Mouse (Mus musculus) small intestine, adult 2 months (tissue): Measurements from ENCODE around the gene Ooep.

Experiments
- CTCF ChIP-seq: fragments of 200-500 bp; IDR thresholded peaks from 2 replicates; pipeline ENCODE4 v1.5.1; 2012; ENCODE audit warnings: low read depth, mild to moderate bottlenecking, control low read depth, inconsistent platforms, low read length, moderate library complexity, mixed read lengths; ENCODE audit not compliant: insufficient replicate concordance, insufficient read length; ENCODE audit errors: extremely low read depth
- POLR2A ChIP-seq: fragments of 200-500 bp; IDR thresholded peaks from 2 replicates; pipeline ENCODE4 v1.6.1; 2012; ENCODE audit warnings: low read depth, mild to moderate bottlenecking, control low read depth, inconsistent platforms, low read length, moderate library complexity

- TF ChIP-seq CTCF (no peak), POLR2A (no peak)
Measured at GRCm38 (mm10) chr9:78393741-78394140, 15.2 kb upstream of the Ooep start.
